Mouse (Mus musculus): ENCODE data around the gene Rnf19b.

The Rnf19b gene

GRCm38 (mm10) chr4:129034706-129035660 lies 23.1 kb upstream of the Rnf19b start:
- peak; percentile 33 for DNase-seq (ENCODE audit: low spot score)

- DNase-seq (ENCODE audit: low spot score): no peak
Observed at GRCm38 (mm10) chr4:129035851-129036445, 22.1 kb upstream of the Rnf19b start.

DNA sequence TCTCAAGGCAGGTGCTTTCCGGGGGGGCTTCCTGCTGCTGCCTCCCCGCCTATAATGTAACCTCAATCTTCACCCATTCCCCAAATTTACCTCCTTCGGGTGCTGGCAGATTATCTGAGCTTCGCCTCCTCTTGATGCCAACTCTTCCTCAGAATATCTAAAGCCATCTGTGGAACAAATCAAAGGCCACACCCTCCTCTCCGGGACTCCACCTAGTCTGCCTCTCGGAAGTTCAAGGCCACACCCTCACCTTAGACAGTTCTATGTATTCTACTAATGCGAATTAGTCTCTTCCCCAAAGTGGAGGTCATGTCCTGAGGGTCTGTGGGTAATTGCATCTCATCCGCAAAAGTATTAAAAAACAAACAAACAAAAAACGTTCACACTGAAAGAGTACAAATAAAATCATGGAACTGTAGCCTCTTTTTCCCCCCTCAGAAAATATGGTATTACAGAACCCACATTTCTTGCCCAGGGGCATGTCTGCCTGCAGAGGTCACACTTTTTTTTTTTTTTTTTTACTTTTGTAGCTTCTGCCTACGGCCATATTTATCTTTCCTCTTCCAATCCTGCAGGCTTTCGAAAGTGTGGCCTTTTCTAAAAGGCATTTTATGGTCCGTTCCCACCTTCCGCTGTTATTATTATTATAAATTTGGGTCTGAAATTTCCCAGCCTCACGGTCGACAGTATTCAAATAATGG lies 10.2 kb upstream of the Rnf19b start:
- no peak for DNase-seq (ENCODE audit: low spot score)

- peak; percentile 70 for DNase-seq (ENCODE audit: low spot score)
Observed at GRCm38 (mm10) chr4:129048501-129049305, 9.4 kb upstream of the Rnf19b start.

- peak; percentile 60 for DNase-seq (ENCODE audit: low spot score)
Observed at GRCm38 (mm10) chr4:129049306-129050011, 8.6 kb upstream of the Rnf19b start.

DNA sequence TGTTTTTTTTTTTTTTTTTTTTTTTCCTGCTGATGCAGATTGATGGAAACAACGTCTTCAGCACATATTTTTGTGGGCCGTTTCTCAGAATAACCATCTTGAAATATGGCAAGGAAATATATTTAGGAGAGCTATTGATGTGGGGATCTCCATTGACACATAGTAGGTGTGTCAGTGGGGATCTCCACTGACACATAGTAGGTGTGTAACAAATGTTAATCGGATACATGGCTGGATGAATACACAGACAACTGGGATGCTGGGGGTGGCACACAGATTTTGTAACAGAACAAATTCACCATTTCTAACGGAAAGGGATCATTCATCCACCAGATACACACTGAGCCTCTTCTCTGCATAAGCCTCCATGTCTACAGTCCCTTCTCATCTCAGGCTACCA lies 7.7 kb upstream of the Rnf19b start:
- no peak for DNase-seq (ENCODE audit: low spot score)

DNA sequence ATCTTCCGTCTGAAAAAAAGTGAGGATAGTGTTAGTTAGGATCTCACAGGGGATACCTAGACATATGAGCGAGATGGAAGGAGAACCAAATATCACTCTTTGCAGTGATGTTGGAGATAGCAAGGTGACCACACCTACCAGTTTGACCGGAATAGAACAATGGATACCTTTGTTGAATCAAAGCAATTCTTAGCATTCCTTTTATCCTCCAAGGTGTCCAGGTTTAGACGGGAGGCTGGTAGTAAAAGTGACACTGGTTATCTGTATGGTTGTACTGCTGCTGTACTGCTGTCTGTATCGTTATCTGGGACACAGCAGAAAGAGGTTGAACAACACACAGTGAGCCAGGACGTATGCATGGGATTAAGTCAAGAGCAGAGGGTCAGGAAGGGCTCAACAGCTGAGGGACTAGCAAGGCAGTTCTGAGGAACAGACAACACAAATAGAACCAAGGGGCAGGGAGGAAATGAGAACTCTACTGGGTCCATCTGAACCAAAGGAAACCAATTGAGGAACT lies 7.1 kb upstream of the Rnf19b start:
- DNase-seq (ENCODE audit: low spot score): no peak

DNA sequence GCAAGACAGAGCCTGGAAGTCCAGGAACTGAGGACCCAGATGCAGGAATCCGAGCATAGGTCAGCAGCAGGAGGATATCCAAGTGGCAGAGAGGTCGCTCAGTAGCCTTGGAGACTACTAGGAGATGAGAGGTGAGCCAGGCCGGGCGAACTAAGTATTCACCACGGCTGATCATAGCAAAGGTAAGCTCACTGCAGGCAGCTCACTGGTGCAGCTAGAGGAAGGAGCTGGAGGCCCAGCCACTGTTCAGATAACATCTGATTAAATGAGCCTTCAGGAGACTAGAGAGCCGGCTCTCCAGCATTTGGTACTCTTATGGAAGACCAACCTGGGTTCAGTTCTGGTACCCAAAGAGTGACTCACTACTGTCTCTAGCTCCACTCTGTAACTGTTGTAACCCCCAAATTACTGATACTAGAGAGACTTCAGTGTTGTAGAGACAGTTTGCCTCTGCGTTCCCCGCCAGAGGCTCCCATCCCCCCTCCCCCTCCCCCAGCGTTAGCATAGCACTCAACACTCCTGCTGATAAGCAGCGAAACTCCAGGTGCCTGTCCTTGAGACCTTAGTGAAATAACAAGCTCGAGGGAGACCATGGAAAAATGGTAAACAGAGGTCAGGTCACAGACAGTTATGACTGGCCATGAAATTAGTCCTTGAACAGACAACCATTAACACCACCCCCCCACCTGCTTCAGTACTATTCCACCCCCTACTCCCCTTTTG lies 6.4 kb upstream of the Rnf19b start:
- DNase-seq (ENCODE audit: low spot score): no peak

GRCm38 (mm10) chr4:129054757-129055156 lies 3.3 kb upstream of the Rnf19b start:
- no peak for DNase-seq (ENCODE audit: low spot score)

DNA sequence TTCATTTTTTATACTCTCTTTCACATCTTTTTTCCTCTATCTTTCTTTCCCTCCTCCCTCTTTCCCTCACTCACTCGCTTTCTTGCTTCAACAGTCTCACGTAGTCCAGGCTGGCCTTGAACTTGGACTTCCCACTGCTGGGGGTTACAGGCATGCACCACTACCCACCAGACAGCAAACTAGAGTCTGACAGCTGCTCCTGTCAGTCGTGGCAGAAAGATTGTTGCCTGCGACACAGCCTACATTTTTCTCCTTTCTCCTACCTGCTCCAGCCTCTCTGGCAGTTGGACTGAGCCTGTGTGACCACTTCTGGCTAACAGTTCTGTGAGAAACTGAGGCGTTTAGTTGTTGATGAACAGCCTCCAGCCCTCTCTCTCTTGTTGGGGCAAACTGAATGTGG lies 2.5 kb upstream of the Rnf19b start:
- DNase-seq (ENCODE audit: low spot score): no peak

DNA sequence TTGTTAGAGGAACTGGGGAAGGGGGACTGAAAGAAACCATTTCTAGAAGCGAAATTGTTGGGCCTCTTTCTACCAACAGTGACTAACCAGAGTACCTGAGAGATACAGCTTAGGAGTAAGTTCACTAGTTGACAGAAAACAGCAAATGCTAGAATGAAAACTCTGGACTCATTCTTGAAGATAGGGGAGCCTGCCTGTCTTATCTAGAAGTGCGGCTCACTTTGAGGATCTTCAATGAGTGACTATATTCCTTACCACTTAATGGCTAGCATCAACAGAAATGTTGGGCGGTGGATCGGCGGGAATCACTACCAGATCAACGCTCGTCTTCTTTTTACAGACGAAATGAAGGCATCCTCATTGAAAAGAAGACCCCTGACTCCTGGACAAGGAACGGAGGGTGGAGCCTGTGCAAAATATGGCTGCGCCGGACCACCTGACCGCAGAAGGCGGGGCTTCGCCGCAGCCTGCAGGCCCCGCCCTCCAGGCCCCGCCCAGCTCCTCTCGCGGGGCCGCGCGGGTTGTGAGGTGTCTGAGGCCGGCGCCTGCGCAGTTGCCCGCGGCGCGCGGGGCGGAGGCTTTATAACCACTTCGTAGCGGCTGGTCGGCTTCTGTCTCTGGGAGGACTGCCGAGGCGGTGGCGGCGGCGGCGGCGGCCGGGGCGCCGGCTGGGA lies 401 bp upstream of the Rnf19b start:
- DNase-seq (ENCODE audit: low spot score): peak; percentile 97

GRCm38 (mm10) chr4:129059125-129059551 lies 1.1 kb downstream of the Rnf19b start:
- DNase-seq (ENCODE audit: low spot score): no peak

DNA sequence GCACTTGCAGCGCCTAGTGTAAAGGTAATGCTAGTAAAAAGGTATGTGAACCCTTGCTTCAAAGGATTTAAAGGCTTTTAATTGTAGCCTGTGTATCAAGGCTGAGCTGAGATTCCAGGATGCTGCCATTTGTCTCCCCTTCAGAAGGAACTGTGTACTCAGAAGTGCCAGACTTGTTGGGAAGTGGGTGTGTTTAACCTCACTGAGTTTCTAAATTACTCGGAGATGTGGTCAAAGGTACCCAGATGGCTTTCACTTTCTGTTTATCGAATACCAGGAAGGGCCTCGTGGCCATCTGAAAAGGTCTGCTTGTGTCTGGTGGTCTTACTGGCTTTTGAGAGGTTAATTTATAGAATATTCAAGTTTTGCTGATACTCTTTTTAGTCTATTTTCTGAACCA lies 1.9 kb downstream of the Rnf19b start:
- DNase-seq (ENCODE audit: low spot score): no peak

- no peak for DNase-seq (ENCODE audit: low spot score)
Observed at GRCm38 (mm10) chr4:129061486-129061885, 3.4 kb downstream of the Rnf19b start.

DNA sequence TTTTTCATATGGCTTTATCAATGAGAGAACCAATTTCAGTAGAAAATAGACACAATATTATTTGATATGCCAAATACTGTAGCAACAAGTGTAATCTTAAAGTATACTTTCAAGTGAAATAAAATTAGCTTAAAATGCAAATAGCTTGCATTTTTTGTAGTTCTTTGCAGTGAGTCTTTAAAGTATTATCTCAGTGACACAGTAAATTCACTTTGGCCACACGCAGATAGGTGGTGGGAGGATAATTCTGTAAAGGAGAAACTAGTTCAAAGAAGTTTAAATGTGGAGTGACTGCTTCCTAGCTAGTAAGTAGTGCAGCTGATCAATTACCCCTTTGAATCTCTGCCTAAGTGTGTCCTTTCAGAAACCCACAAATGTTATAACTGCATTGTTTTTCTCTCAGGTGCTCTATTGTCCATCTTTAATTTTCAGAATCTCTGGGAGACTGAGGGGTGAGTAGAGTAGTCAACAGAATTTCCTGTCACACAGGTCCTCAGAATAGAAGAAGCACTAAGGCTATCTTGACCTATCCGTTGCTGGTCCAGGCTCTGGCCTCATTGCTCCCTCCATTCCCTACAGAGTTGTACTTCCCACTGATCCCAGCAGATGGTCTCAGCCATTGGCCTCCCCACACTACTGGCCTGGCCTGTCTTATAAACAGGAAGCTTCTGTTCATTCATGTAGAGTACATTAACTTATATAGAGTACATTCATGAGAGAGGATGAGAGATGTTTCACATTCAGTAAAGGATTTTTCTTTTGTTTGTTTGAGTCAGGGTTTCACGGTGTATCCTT lies 4.4 kb downstream of the Rnf19b start:
- DNase-seq (ENCODE audit: low spot score): no peak

GRCm38 (mm10) chr4:129065688-129066236 lies 7.7 kb downstream of the Rnf19b start:
- no peak for DNase-seq (ENCODE audit: low spot score)

DNA sequence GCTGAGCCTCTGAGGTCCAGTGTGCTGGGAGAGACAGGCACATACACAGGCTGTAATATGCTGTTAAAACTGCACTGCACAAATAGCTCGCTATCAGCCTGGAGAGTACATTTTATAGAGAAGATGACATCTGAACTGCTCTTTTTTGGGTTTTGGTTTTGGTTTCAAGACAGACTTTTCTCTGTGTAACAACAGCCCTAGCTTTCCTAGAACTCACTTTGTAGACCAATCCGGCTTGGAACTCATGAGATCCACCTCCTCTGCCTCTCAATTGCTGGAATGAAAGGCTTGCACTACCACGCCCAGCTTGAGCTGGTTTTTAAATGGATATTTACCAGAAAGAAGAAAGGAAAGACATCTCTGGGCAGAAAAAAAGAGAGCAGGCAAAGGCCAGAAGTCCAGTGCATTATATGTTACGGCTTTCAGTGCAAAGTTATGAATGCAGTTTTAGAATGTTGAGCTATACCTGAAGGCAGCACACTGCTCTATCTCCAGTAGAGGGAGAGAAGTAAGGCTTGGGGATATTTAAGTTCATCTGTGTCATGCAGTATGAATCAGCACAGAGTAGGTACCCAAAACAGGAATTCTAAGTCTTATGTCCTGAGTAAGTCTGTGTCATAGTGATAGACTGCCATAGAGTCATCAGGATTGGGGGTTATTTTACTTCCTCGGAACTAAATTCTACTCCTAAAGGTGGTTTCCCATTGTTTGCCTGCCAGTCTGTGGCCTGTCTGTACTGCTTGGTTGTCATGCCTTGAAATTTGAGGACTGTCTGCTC lies 9.8 kb downstream of the Rnf19b start:
- DNase-seq (ENCODE audit: low spot score): no peak

DNA sequence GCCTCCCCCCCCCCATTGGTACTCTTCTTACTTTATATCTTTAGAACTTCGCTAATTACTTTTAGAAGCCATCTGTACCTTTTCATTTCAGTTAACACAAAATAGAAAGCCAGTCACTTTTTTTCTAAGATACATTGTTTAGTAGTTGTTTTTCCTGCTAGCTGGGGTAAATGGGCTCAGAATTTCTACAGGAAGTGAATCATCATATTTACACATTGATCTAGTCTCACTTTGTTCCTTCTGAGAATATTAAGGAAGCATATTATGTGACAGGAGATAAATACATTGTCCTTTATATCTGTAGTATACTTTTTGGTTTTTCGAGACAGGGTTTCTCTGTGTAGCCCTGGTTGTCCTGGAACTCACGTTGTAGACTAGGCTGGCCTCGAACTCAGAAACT lies 10.8 kb downstream of the Rnf19b start:
- no peak for DNase-seq (ENCODE audit: low spot score)
